Mouse (Mus musculus) liver, embryonic 11.5 days (tissue): ENCODE measurements around the gene Slain2. TPM values are rescaled to one million over a fixed set of nuclear protein-coding genes. Genes with fewer than 3 reads are reported as not detected.
"Not testable (repeated sequence)": the region's sequence is repeated elsewhere in the genome, so short reads cannot be mapped to it uniquely, and the experiment has no call there.

Experiments used
- ATAC-seq: fragments of 200-750 bp; cut with Nextera tagmentation; replicated peaks from 2 replicates; pipeline ENCODE4 v1.8.0; 2017; ENCODE audit warnings: moderate number of reproducible peaks, mild to moderate bottlenecking, moderate TSS enrichment, moderate library complexity; ENCODE audit not compliant: low FRiP score
- DNase-seq: peaks from one replicate; pipeline ENCODE4 v3.0.0-alpha.2; 2017; ENCODE audit warnings: low spot score
- H3K27ac ChIP-seq: fragments of 300-500 bp; sonication (generic); 2 replicates; pipeline ENCODE4 v1.5.1; 2014; ENCODE audit warnings: mild to moderate bottlenecking, low read depth, low read length, control low read depth
- H3K27me3 ChIP-seq: fragments of 300-500 bp; sonication (generic); replicated peaks from 2 replicates; pipeline ENCODE4 v1.6.1; 2014; ENCODE audit warnings: low read length, mixed read lengths; ENCODE audit not compliant: control insufficient read depth, insufficient read depth
- H3K36me3 ChIP-seq: fragments of 300-500 bp; sonication (generic); 2 replicates; pipeline ENCODE4 v1.6.1; 2014; ENCODE audit warnings: mild to moderate bottlenecking, low read length, moderate library complexity, mixed read lengths; ENCODE audit not compliant: control insufficient read depth, insufficient read depth
- H3K4me1 ChIP-seq: fragments of 300-500 bp; sonication (generic); replicated peaks from 2 replicates; pipeline ENCODE4 v1.6.1; 2014; ENCODE audit warnings: low read length, mixed read lengths; ENCODE audit not compliant: control insufficient read depth, insufficient read depth
- H3K4me2 ChIP-seq: fragments of 300-500 bp; sonication (generic); 2 replicates; pipeline ENCODE4 v1.6.1; 2014; ENCODE audit warnings: mild to moderate bottlenecking, control low read depth, moderate library complexity
- H3K4me3 ChIP-seq: fragments of 300-500 bp; sonication (generic); 2 replicates; pipeline ENCODE4 v1.5.1; 2014; ENCODE audit warnings: low read depth, low read length, control low read depth
- H3K9ac ChIP-seq: fragments of 300-500 bp; sonication (generic); 2 replicates; pipeline ENCODE4 v1.6.1; 2014; ENCODE audit warnings: low read depth, low read length, control low read depth
- H3K9me3 ChIP-seq: fragments of 300-500 bp; sonication (generic); 2 replicates; pipeline ENCODE4 v1.6.1; 2016; ENCODE audit warnings: low read length, inconsistent platforms, mixed read lengths; ENCODE audit not compliant: control insufficient read depth
- WGBS: fragments of 180-500 bp; shearing (Covaris S2); extraction: QIAGEN DNeasy Blood & Tissue Kit; methylation state at CpG from one replicate; pipeline ENCODE4 v1.1.7; 2014; 5-methylcytosine and 5-hydroxymethylcytosine counted together
- polyA plus RNA-seq: library from polyadenylated mRNA; unstranded; fragments of >200 nt; fragmentation: Nextera tagmentation; extraction: Ambion mirVana; gene quantifications from 2 replicates; pipeline ENCODE4 v1.2.1, GENCODE M21; 2014

Slain2 gene
- polyA plus RNA-seq, 1 experiment from 2014 or later: 18.1 TPM

GRCm38 (mm10) chr5:72921171-72921570, 7.1 kb downstream of the Slain2 start:
- 90% methylated on average over 8 of the region's 8 CpGs for WGBS
- no peak for ATAC-seq

DNA sequence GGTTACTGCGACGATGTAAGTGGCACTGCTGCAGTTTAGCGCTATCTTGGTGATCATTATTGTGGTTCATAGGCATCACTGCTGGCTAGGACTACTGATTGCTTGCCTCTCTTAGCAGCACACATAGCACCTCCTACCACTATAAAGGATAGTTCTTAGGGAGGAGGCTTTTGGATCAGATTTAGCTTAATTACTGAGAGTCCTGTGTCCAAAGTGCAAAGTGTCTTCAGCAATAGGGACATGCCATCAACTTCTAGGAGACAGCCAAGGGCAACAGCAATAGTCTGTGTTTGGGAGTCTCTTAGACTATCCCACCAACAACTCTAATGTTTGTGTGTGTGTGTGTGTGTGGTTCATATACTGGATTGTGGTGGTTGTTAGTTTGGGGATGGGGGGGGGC, 8.7 kb downstream of the Slain2 start:
- Histone ChIP-seq H3K27me3 (no peaks in the 10 kb centered on the region), H3K9me3 (no peaks in the 10 kb centered on the region), H3K36me3 (no peaks in the 10 kb centered on the region), H3K4me1 (peaks cover 3% of the 10 kb centered on the region), H3K9ac (no peak overlapping the region), H3K4me3 (no peak overlapping the region), H3K27ac (no peak overlapping the region), H3K4me2 (no peak overlapping the region)
- 88% methylated on average over 3 of the region's 3 CpGs for WGBS
- no peak for ATAC-seq
- no peak for DNase-seq

More at GRCm38 (mm10) chr5:72921171-72921570, 7.1 kb downstream of the Slain2 start:
- no peak overlapping the region for H3K4me3 ChIP-seq
- H3K4me1 ChIP-seq: peaks cover 13% of the 10 kb centered on the region
- no peak overlapping the region for H3K27ac ChIP-seq
- H3K36me3 ChIP-seq: no peaks in the 10 kb centered on the region
- H3K9ac ChIP-seq: no peak overlapping the region
- no peaks in the 10 kb centered on the region for H3K9me3 ChIP-seq
- no peaks in the 10 kb centered on the region for H3K27me3 ChIP-seq
- no peak for DNase-seq
- no peak overlapping the region for H3K4me2 ChIP-seq

DNA sequence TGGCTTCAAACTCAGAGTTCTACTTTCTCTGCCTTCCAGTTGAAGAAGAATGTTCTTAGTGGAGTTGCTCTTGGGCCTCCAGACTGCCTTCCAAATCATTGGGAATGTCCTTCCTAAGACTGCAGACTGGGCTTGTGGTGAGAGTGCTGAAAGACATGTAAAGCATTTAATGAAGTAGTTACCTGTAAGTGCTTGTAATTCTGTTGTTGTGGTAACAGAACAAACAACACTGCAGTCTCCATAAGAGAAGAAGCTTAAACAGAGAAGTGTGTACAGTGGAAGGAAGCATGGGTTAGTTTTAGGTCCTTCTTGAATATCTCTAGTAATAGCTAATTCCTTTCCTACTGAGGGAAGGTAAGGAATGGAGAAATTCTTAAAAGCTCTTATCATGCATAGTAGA, 13.0 kb downstream of the Slain2 start:
- no peak for ATAC-seq
- Histone ChIP-seq H3K9ac (no peak overlapping the region), H3K9me3 (no peaks in the 10 kb centered on the region), H3K27ac (no peak overlapping the region), H3K4me2 (no peak overlapping the region), H3K27me3 (no peaks in the 10 kb centered on the region), H3K36me3 (no peaks in the 10 kb centered on the region), H3K4me3 (no peak overlapping the region), H3K4me1 (peaks cover 3% of the 10 kb centered on the region)
- no peak for DNase-seq

DNA sequence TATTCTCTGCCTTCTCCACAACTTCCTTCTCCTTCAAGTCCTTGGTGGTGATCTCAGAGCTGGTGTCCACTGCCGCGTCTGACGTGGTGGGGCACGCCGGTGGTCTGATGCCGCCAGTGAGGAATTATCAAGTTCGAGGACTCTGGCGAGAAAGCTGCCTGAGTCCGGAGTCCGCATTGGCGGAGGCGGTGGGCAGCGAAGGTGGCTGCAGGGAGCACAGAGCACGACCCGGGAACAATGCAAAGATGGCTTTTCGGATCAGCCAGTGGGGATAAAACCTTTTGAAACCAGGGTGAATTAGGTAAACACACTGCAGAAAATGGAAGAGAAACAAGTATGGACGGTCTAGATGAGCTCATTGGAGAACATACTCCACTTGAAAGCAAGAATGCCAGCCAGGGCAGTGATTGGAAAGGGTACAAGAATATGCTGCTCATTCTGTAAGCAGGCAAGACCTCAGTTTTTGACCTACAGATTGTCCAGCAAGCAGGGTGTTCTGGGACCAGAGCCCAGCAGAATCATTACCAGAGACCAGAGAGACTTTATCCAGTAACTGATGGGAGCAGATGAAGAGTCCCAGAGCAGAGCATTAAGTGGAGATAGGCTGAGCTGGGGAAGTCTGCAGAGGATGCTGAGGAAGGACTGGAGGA, 19.0 kb downstream of the Slain2 start:
- no peak overlapping the region for H3K27ac ChIP-seq
- no peak overlapping the region for H3K9ac ChIP-seq
- 90% methylated on average over 17 of the region's 17 CpGs for WGBS
- no peaks in the 10 kb centered on the region for H3K4me1 ChIP-seq
- no peaks in the 10 kb centered on the region for H3K36me3 ChIP-seq
- no peak overlapping the region for H3K4me2 ChIP-seq
- DNase-seq: no peak
- ATAC-seq: no peak
- H3K9me3 ChIP-seq: no peaks in the 10 kb centered on the region
- H3K27me3 ChIP-seq: no peaks in the 10 kb centered on the region
- no peak overlapping the region for H3K4me3 ChIP-seq

DNA sequence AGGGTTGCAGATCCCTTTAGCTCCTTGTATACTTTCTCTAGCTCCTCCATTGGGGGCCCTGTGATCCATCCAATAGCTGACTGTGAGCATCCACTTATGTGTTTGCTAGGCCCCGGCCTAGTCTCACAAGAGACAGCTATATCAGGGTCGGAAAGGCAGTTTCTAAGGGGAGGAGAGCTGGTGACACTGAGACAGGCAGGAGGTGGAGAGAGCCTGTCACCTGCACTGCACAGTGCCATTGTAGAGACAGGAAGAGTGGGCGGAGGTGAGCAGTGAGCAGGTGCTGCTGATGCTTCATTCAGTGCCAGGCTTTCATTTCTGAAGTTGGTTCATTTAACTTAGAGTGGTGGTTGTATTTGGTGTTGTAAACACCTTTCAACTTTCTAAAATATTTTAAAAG, 24.3 kb downstream of the Slain2 start:
- not testable (repeated sequence) for H3K4me2 ChIP-seq, H3K27me3 ChIP-seq, DNase-seq, H3K4me1 ChIP-seq, H3K9ac ChIP-seq, H3K27ac ChIP-seq, H3K36me3 ChIP-seq, ATAC-seq, H3K9me3 ChIP-seq, H3K4me3 ChIP-seq
- 86% methylated on average over 3 of the region's 3 CpGs for WGBS

GRCm38 (mm10) chr5:72939311-72939710, 25.2 kb downstream of the Slain2 start:
- Histone ChIP-seq H3K4me1 (no peaks in the 10 kb centered on the region), H3K27me3 (no peaks in the 10 kb centered on the region), H3K4me3 (no peak overlapping the region), H3K36me3 (no peaks in the 10 kb centered on the region), H3K9me3 (no peaks in the 10 kb centered on the region), H3K9ac (no peak overlapping the region), H3K27ac (no peak overlapping the region), H3K4me2 (no peak overlapping the region)
- 85% methylated on average over 2 of the region's 2 CpGs for WGBS
- no peak for ATAC-seq
- no peak for DNase-seq

DNA sequence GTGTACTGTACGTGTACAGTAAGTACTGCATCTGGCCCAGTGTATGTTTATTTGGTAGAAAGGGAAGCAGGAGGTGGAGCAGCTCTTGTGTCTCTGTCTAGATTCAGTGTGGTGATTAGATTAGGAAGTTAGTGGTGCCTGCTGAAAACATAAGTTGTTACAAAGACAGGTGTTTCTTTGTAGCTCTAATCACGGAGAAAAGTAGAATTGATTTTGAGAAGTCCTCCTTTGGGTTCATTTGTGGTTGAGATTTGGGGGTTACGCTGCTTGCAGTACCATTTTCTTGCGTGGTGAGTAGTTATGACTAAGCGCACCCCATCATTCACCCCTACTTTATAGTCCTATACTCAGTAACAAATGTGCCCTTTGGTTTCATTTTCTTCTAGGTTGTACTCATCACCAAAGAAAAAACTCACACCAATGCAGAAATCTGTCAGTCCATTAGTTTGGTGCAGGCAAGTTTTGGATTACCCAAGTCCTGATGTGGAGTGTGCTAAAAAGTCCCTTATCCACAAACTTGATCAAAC, 26.9 kb downstream of the Slain2 start:
- Histone ChIP-seq H3K9me3 (no peaks in the 10 kb centered on the region), H3K4me1 (no peaks in the 10 kb centered on the region), H3K36me3 (no peaks in the 10 kb centered on the region), H3K27me3 (no peaks in the 10 kb centered on the region), H3K27ac (no peak overlapping the region), H3K9ac (no peak overlapping the region), H3K4me2 (no peak overlapping the region), H3K4me3 (no peak overlapping the region)
- no peak for ATAC-seq
- WGBS: 85% methylated on average over 5 of the region's 5 CpGs
- DNase-seq: no peak

- 81% methylated on average over 1 of the region's 1 CpGs for WGBS
- H3K4me1 ChIP-seq: no peaks in the 10 kb centered on the region
These were observed 34.0 kb downstream of the Slain2 start for GRCm38 (mm10) chr5:72948136-72948535.

GRCm38 (mm10) chr5:72950252-72950651, 36.1 kb downstream of the Slain2 start:
- Histone ChIP-seq H3K4me1 (no peaks in the 10 kb centered on the region), H3K27me3 (no peaks in the 10 kb centered on the region), H3K27ac (no peak overlapping the region), H3K4me2 (no peak overlapping the region), H3K4me3 (no peak overlapping the region), H3K36me3 (no peaks in the 10 kb centered on the region; the same call in 1 of the 2 replicates), H3K9me3 (no peaks in the 10 kb centered on the region), H3K9ac (no peak overlapping the region)
- WGBS: 79% methylated on average over 2 of the region's 2 CpGs
- DNase-seq (no peak), ATAC-seq (no peak)

More at GRCm38 (mm10) chr5:72948136-72948535, 34.0 kb downstream of the Slain2 start:
- no peak overlapping the region for H3K4me2 ChIP-seq
- no peaks in the 10 kb centered on the region for H3K27me3 ChIP-seq
- H3K27ac ChIP-seq: no peak overlapping the region
- no peak overlapping the region for H3K4me3 ChIP-seq
- DNase-seq: no peak
- no peaks in the 10 kb centered on the region for H3K9me3 ChIP-seq
- ATAC-seq: no peak
- H3K36me3 ChIP-seq: no peaks in the 10 kb centered on the region; the same call in 1 of the 2 replicates
- no peak overlapping the region for H3K9ac ChIP-seq
